Mouse (Mus musculus) hindbrain, embryonic 10.5 days (tissue): ENCODE measurements around the gene Fbxo36. TPM values are rescaled to one million over a fixed set of nuclear protein-coding genes. Genes with fewer than 3 reads are reported as not detected.

Source experiments
- DNase-seq: peaks from one replicate; pipeline ENCODE4 v3.0.0-alpha.2; 2017; ENCODE audit warnings: low spot score
- H3K27ac ChIP-seq: fragments of 300-500 bp; sonication (generic); 2 replicates; pipeline ENCODE4 v1.5.1; 2016; ENCODE audit warnings: mild to moderate bottlenecking, moderate library complexity
- H3K27me3 ChIP-seq: fragments of 300-500 bp; sonication (generic); 2 replicates; pipeline ENCODE4 v1.6.1; 2016; ENCODE audit warnings: mild to moderate bottlenecking; ENCODE audit not compliant: poor library complexity, insufficient read depth, severe bottlenecking
- H3K36me3 ChIP-seq: fragments of 300-500 bp; sonication (generic); 2 replicates; pipeline ENCODE4 v1.6.1; 2016; ENCODE audit warnings: mild to moderate bottlenecking, moderate library complexity
- H3K4me1 ChIP-seq: fragments of 300-500 bp; sonication (generic); replicated peaks from 2 replicates; pipeline ENCODE4 v1.6.1; 2016; ENCODE audit warnings: mild to moderate bottlenecking
- H3K4me3 ChIP-seq: fragments of 300-500 bp; sonication (generic); 2 replicates; pipeline ENCODE4 v1.5.1; 2016; ENCODE audit warnings: mild to moderate bottlenecking, moderate library complexity
- H3K9me3 ChIP-seq: fragments of 300-500 bp; sonication (generic); 2 replicates; pipeline ENCODE4 v1.6.1; 2016; ENCODE audit warnings: mild to moderate bottlenecking, moderate library complexity
- WGBS: fragments of 180-500 bp; shearing (Covaris S2); methylation state at CpG from one replicate; pipeline ENCODE4 v1.1.7; 2016; 5-methylcytosine and 5-hydroxymethylcytosine counted together
- polyA plus RNA-seq: library from polyadenylated mRNA; unstranded; fragments of >200 nt; fragmentation: Nextera tagmentation; extraction: Ambion mirVana; gene quantifications from 2 replicates; pipeline ENCODE4 v1.2.1, GENCODE M21; 2016

Fbxo36 gene
- polyA plus RNA-seq, 1 experiment from 2014 or later: 14.5 TPM

DNA sequence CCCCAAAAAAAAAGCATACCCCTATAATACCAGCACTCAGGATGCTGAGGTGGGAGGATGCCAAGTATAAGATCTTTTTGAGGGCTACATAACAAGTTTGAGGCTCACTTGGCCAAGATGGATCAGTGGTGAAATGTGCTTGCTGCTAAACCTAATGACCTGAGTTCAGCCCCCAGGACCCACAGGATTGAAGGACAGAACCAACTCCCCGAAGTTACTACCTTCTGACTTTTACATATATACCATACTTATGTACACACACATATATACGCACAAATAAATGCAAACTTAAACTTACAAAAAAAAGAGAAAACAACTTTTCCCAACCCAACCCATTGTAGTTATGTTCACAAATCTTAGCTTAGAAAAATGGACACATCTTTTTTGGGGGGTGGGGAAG, 3.7 kb downstream of the Fbxo36 start:
- no peaks in the 10 kb centered on the region for H3K9me3 ChIP-seq
- DNase-seq: no peak
- H3K36me3 ChIP-seq: peaks cover 11% of the 10 kb centered on the region; the same call in 1 of the 2 replicates
- no peaks in the 10 kb centered on the region for H3K27me3 ChIP-seq
- peaks cover 8% of the 10 kb centered on the region for H3K4me1 ChIP-seq
- no peak overlapping the region for H3K27ac ChIP-seq
- 87% methylated on average over 2 of the region's 2 CpGs for whole genome bisulfite sequencing
- H3K4me3 ChIP-seq: no peak overlapping the region

DNA sequence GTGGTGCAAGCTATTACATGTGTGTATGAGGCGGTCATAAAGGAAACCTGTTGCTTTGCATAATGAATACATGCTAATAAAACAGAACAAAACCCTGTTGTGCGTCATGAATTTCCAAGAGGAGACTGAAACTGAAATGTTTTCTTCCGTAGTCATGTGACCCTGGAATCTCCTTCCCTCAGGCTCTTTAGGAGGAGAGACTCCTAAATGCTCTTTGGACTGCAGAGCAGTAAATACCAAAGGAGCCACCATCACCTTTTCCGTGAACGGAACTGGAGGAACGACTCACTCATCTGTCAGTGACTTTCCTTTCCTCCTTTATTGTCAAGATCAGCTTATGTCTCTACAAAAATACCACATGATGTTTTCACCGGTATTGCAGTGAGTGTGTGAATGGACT, 8.1 kb downstream of the Fbxo36 start:
- H3K9me3 ChIP-seq: no peaks in the 10 kb centered on the region
- no peak for DNase-seq
- peaks cover 16% of the 10 kb centered on the region for H3K36me3 ChIP-seq
- peaks cover 9% of the 10 kb centered on the region; the same call in 1 of the 2 replicates for H3K4me1 ChIP-seq
- no peak overlapping the region for H3K27ac ChIP-seq
- WGBS: 92% methylated on average over 7 of the region's 7 CpGs
- H3K4me3 ChIP-seq: no peak overlapping the region
- H3K27me3 ChIP-seq: no peaks in the 10 kb centered on the region

GRCm38 (mm10) chr1:84848335-84848734, 8.7 kb downstream of the Fbxo36 start:
- Histone ChIP-seq H3K27ac (no peak overlapping the region), H3K36me3 (peaks cover 9% of the 10 kb centered on the region), H3K4me3 (no peak overlapping the region), H3K27me3 (no peaks in the 10 kb centered on the region), H3K4me1 (peaks cover 9% of the 10 kb centered on the region; the same call in 1 of the 2 replicates), H3K9me3 (no peaks in the 10 kb centered on the region)
- WGBS: 95% methylated on average over 3 of the region's 3 CpGs
- DNase-seq: no peak

DNA sequence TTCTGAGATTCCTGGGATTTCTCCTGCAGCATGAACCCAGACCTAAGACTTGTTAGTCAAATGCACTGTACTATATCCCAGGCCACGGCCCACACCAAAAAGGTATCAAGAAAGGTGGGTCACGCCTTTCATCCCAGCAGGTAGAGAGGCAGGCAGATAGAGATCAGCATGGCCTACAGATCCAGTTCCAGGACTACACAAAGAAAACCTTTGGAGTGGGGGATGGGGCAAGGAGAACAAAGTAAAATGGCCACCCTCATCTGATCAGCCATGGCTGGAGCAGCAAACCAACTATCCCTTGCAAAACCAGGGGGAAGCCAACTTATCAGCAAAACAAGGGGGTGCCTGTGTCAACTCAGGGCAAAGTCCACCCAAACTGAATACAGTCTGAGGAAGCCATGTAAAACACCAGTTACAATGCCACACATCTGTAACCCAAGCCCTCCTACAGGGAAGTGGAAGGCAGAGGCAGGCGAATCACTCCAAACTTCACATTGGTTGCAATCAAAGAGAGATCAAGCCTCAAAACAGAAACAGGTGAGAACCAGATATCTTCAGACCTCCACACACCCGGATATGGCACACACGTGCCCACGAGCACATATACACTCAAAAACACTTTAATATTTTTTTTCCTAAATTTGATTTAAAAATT, 9.3 kb downstream of the Fbxo36 start:
- H3K27ac ChIP-seq: no peak overlapping the region
- H3K9me3 ChIP-seq: no peaks in the 10 kb centered on the region
- no peak for DNase-seq
- H3K4me1 ChIP-seq: peaks cover 9% of the 10 kb centered on the region; the same call in 1 of the 2 replicates
- 94% methylated on average over 6 of the region's 6 CpGs for WGBS
- no peaks in the 10 kb centered on the region for H3K27me3 ChIP-seq
- peaks cover 9% of the 10 kb centered on the region for H3K36me3 ChIP-seq
- no peak overlapping the region for H3K4me3 ChIP-seq

DNA sequence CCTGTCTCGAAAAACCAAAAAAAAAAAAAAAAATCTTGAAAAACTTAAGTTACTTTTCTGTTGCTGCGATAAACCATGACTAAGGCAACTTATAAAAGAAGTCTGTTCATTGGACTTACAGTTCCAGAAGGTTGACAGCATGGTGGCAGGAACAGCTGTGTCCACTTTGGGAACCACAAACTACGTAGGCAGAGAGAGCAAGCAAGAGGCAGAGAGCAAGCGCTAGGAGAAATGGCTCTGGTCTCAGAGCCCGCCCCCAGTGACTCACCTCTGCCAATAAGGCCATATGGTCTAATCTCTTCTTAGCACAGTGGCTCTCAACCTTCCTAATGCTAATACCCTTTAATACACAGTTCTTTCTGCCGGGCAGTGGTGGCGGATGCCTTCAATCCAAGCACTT, 10.2 kb downstream of the Fbxo36 start:
- Histone ChIP-seq H3K9me3 (no peaks in the 10 kb centered on the region), H3K36me3 (peaks cover 9% of the 10 kb centered on the region), H3K27ac (no peak overlapping the region), H3K4me1 (peaks cover 9% of the 10 kb centered on the region; the same call in 1 of the 2 replicates), H3K4me3 (no peak overlapping the region), H3K27me3 (no peaks in the 10 kb centered on the region)
- 93% methylated on average over 7 of the region's 7 CpGs for WGBS
- no peak for DNase-seq

DNA sequence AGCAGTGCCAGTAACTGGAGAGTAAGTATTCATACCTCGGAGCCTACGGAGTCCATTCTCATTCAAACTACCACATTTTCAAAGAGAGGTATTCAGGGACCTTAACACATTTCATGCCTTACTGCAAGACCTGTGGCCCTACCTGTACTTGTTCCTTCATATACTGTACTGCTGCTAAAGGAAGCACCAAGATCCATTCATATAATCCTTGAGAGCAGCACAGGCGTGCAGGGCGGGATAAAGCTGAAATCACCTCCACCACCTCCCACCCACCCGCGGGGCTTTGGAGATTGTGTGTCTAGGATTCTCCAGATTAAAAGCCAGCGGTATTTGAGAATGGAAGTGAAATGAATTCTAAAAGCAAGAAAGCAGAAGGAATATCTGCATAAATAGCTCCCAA, 10.8 kb downstream of the Fbxo36 start:
- no peak for DNase-seq
- Histone ChIP-seq H3K36me3 (peaks cover 9% of the 10 kb centered on the region), H3K4me3 (no peak overlapping the region), H3K9me3 (no peaks in the 10 kb centered on the region), H3K4me1 (peaks cover 9% of the 10 kb centered on the region; the same call in 1 of the 2 replicates), H3K27me3 (no peaks in the 10 kb centered on the region), H3K27ac (no peak overlapping the region)
- 94% methylated on average over 7 of the region's 7 CpGs for WGBS

DNA sequence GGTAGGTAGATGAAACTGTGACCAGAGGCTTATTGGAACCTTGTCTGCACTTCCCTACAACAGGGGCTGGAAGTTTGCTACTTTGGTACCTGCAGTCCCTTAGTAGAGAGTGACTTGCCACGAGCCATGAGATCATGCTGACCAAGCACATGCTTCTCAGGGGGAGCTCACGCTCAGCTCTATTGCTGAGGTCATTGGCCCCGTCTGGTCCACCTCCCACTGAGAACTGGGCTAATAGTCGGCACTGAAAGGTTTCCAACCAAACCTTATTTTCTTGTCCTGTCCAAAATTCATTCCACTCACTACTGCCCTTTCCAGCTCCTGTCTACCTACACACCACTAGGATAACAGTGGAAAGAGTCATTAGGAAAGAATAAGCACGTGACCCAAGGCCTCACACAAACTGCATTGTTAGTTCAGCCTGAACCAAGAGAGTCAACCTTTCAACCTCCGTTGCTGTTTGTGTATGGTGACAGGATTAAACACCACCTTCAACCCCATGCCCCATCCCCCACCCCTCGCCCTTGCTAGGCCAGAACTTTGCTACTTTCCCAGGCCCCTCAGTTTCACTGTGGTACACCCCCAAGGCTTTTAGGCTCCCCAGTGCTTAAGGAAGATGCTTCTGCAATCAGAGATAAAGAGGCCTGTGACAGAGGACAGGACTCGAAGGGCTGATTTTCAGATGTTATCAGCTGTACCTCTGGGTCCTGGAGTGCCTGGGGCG, 12.0 kb downstream of the Fbxo36 start:
- WGBS: 36% methylated on average over 9 of the region's 9 CpGs
- Histone ChIP-seq H3K4me3 (no peak overlapping the region), H3K27me3 (no peaks in the 10 kb centered on the region), H3K36me3 (peaks cover 9% of the 10 kb centered on the region), H3K27ac (no peak overlapping the region), H3K9me3 (no peaks in the 10 kb centered on the region), H3K4me1 (peaks cover 9% of the 10 kb centered on the region; the same call in 1 of the 2 replicates)
- DNase-seq: peak; percentile 22

GRCm38 (mm10) chr1:84853721-84854120, 14.1 kb downstream of the Fbxo36 start:
- Histone ChIP-seq H3K36me3 (peaks cover 5% of the 10 kb centered on the region), H3K4me1 (peaks cover 9% of the 10 kb centered on the region; the same call in 1 of the 2 replicates), H3K27me3 (no peaks in the 10 kb centered on the region), H3K9me3 (no peaks in the 10 kb centered on the region), H3K27ac (no peak overlapping the region), H3K4me3 (no peak overlapping the region)
- 87% methylated on average over 1 of the region's 1 CpGs for WGBS
- no peak for DNase-seq

DNA sequence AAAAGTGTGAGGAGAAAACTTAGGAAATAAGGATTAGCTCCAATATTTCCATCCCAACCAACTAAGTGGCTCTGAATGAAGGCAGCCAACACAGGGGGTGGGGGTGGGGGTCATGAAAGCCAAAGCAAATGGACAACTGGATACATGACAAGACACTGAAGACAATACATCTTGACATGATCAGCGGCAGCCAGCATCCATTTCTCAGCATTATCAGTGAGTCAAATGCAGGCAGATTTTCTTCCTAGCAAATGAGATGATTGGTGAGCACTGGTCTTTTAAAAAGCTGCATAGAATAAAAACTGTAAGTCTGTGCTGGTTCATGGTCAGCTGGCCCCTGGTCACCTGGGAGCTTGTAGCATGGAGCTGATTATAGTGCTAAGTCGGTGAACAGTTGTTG, 15.3 kb downstream of the Fbxo36 start:
- Histone ChIP-seq H3K36me3 (no peaks in the 10 kb centered on the region), H3K9me3 (no peaks in the 10 kb centered on the region), H3K27ac (no peak overlapping the region), H3K4me1 (peaks cover 9% of the 10 kb centered on the region; the same call in 1 of the 2 replicates), H3K27me3 (no peaks in the 10 kb centered on the region), H3K4me3 (no peak overlapping the region)
- WGBS: 89% methylated on average over 2 of the region's 2 CpGs
- DNase-seq: no peak

GRCm38 (mm10) chr1:84855756-84856155, 16.1 kb downstream of the Fbxo36 start:
- Histone ChIP-seq H3K27ac (no peak overlapping the region), H3K4me1 (peaks cover 9% of the 10 kb centered on the region; the same call in 1 of the 2 replicates), H3K9me3 (no peaks in the 10 kb centered on the region), H3K27me3 (no peaks in the 10 kb centered on the region), H3K36me3 (no peaks in the 10 kb centered on the region), H3K4me3 (no peak overlapping the region)
- 84% methylated on average over 2 of the region's 2 CpGs for WGBS
- DNase-seq: no peak

DNA sequence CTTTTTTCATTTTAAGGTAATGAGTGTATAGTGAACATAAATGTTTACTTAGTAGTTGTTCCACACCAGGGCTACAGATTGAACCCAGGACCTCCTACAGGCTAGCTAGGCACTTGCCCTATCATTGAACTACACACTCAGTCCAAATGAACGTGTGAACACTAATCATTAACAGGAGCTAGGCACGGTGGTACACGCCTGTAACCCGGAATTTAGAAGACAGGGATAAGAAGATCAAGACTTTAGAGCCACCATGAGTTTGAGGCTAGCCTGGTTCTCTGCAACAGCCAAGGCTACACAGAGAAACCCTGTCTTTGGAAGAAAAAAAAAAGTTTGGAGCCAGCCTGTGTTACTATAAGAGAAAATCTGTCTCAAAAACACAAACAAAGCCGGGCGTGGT, 20.0 kb downstream of the Fbxo36 start:
- WGBS: 91% methylated on average over 6 of the region's 6 CpGs
- H3K27ac ChIP-seq: no peak overlapping the region
- no peaks in the 10 kb centered on the region for H3K36me3 ChIP-seq
- H3K27me3 ChIP-seq: no peaks in the 10 kb centered on the region
- no peak overlapping the region for H3K4me3 ChIP-seq
- no peaks in the 10 kb centered on the region for H3K9me3 ChIP-seq
- H3K4me1 ChIP-seq: no peaks in the 10 kb centered on the region
- DNase-seq: no peak

- no peak for DNase-seq
- Histone ChIP-seq H3K36me3 (no peaks in the 10 kb centered on the region), H3K27ac (no peak overlapping the region), H3K4me3 (no peak overlapping the region), H3K9me3 (no peaks in the 10 kb centered on the region), H3K27me3 (no peaks in the 10 kb centered on the region), H3K4me1 (no peaks in the 10 kb centered on the region)
- WGBS: 83% methylated on average over 10 of the region's 10 CpGs
Measured at GRCm38 (mm10) chr1:84860360-84861254, 21.0 kb downstream of the Fbxo36 start.
